Mouse (Mus musculus) heart, embryonic 13.5 days (tissue): ENCODE measurements at regions not wholly inside any gene's neighbourhood (a gene's known extent, or its start where the extent isn't known, plus 50 kb on each side); places are given as distances from the start of the nearest gene placed in this dataset.

Experiments
- ATAC-seq: fragments of 200-750 bp; cut with Nextera tagmentation; 2 replicates; pipeline ENCODE4 v1.8.0; 2017; ENCODE audit warnings: moderate TSS enrichment; ENCODE audit not compliant: insufficient number of reproducible peaks, low FRiP score, low TSS enrichment; ENCODE audit errors: extremely low read depth
- H3K27ac ChIP-seq: fragments of 300-500 bp; sonication (generic); replicated peaks from 2 replicates; pipeline ENCODE4 v1.5.1; 2015; ENCODE audit warnings: moderate library complexity, mild to moderate bottlenecking, inconsistent platforms
- H3K27me3 ChIP-seq: fragments of 300-500 bp; sonication (generic); replicated peaks from 2 replicates; pipeline ENCODE4 v1.6.1; 2015; ENCODE audit warnings: mild to moderate bottlenecking, inconsistent platforms
- H3K36me3 ChIP-seq: fragments of 300-500 bp; sonication (generic); 2 replicates; pipeline ENCODE4 v1.6.1; 2015; ENCODE audit warnings: mild to moderate bottlenecking, inconsistent platforms
- H3K4me1 ChIP-seq: fragments of 300-500 bp; sonication (generic); 2 replicates; pipeline ENCODE4 v1.6.1; 2015; ENCODE audit warnings: inconsistent platforms
- H3K4me2 ChIP-seq: fragments of 300-500 bp; sonication (generic); 2 replicates; pipeline ENCODE4 v1.6.1; 2015; ENCODE audit warnings: inconsistent platforms, mild to moderate bottlenecking, moderate library complexity
- H3K4me3 ChIP-seq: fragments of 300-500 bp; sonication (generic); 2 replicates; pipeline ENCODE4 v1.5.1; 2015; ENCODE audit warnings: moderate library complexity, mild to moderate bottlenecking, inconsistent platforms
- H3K9ac ChIP-seq: fragments of 300-500 bp; sonication (generic); 2 replicates; pipeline ENCODE4 v1.6.1; 2015; ENCODE audit warnings: inconsistent platforms, mild to moderate bottlenecking, moderate library complexity
- H3K9me3 ChIP-seq: fragments of 300-500 bp; sonication (generic); 2 replicates; pipeline ENCODE4 v1.6.1; 2016; ENCODE audit warnings: inconsistent platforms
- WGBS: fragments of 180-500 bp; shearing (Covaris S2); methylation state at CpG from one replicate; pipeline ENCODE4 v1.1.7; 2015; ENCODE audit warnings: mixed read lengths; 5-methylcytosine and 5-hydroxymethylcytosine counted together

GRCm38 (mm10) chr9:61491131-61491712 is 119.1 kb downstream of the Tle3 start:
- WGBS = 26% methylated on average over 6 of the region's 6 CpGs
- ATAC-seq = no peak

DNA sequence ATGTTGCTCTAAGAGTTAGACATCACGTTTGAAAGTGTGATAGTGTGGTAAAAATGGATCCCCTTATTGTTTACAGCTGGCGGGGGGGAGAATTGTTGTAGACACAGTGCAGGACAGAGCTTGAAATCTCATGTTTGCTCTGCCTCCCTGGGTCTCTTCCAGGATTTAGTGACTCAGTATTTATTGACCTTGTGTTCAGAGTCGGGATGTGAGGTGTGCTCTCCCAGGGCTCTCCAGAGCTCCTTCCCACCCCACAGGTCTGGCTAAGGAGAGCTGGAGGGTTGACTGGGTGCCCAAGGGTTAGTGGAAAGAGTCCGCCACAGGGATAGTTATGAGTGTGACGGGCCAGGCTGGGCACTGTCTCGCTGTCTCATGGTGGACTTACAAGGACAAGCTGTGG is 117.8 kb downstream of the Tle3 start:
- H3K27ac ChIP-seq = no peak overlapping the region
- no peaks in the 10 kb centered on the region for H3K4me1 ChIP-seq
- H3K27me3 ChIP-seq = peaks cover 81% of the 10 kb centered on the region
- H3K9ac ChIP-seq = no peak overlapping the region
- H3K4me3 ChIP-seq = no peak overlapping the region
- no peaks in the 10 kb centered on the region for H3K36me3 ChIP-seq
- WGBS = 64% methylated on average over 6 of the region's 6 CpGs
- H3K9me3 ChIP-seq = no peaks in the 10 kb centered on the region
- H3K4me2 ChIP-seq = no peak overlapping the region
- no peak for ATAC-seq

More at GRCm38 (mm10) chr9:61491131-61491712, 119.1 kb downstream of the Tle3 start:
- Histone ChIP-seq H3K9ac (no peak overlapping the region), H3K36me3 (no peaks in the 10 kb centered on the region), H3K4me2 (no peak overlapping the region), H3K9me3 (no peaks in the 10 kb centered on the region), H3K27ac (no peak overlapping the region), H3K4me3 (no peak overlapping the region), H3K27me3 (peaks cover 75% of the 10 kb centered on the region), H3K4me1 (no peaks in the 10 kb centered on the region)

DNA sequence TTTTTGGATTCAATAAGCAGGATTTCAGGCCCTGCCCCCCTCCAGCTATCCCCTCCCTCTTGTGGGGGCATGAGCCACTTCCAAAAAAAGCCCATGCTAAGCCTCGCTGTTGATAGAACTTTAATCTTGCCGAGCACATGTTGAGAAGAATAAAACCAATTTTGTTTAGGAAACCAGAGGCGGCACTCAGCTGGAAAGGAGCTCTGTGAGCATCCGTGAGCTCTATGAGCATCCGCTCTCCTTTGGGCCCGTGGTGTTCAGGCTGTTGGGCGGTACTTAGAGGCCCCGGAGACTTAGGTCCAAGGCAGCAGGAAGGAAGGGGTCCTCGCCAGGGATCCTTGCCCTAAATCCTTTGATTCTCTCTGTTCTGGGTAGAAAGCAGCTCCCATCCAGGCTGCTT is 117.0 kb downstream of the Tle3 start:
- no peak for ATAC-seq
- H3K4me2 ChIP-seq = no peak overlapping the region
- H3K9me3 ChIP-seq = no peaks in the 10 kb centered on the region
- no peak overlapping the region for H3K4me3 ChIP-seq
- H3K27ac ChIP-seq = no peak overlapping the region
- peaks cover 84% of the 10 kb centered on the region for H3K27me3 ChIP-seq
- no peaks in the 10 kb centered on the region for H3K4me1 ChIP-seq
- WGBS = 36% methylated on average over 9 of the region's 9 CpGs
- no peak overlapping the region for H3K9ac ChIP-seq
- no peaks in the 10 kb centered on the region for H3K36me3 ChIP-seq

DNA sequence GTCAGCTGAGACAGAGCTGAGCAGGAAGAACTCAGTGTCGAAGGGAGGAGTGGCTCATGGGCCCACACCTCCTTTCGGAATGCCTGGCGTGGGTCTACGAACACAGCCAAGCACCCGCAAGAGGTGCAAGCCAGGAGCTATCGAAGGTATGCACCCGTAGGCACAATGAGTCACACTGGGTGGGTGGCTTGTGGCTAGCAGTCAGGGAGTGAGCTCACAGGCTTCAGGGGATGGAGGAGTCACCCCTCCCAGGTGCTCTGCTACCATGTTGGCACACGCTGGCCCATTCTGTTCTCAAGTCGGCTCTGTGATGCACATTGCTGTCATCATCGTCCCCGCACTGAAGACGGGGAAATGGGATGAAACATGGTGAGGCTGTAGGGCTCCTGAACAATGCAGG is 115.7 kb downstream of the Tle3 start:
- no peaks in the 10 kb centered on the region for H3K36me3 ChIP-seq
- H3K27ac ChIP-seq = no peak overlapping the region
- no peak overlapping the region for H3K4me2 ChIP-seq
- ATAC-seq = no peak
- H3K27me3 ChIP-seq = peaks cover 80% of the 10 kb centered on the region
- no peaks in the 10 kb centered on the region for H3K4me1 ChIP-seq
- no peak overlapping the region for H3K4me3 ChIP-seq
- 78% methylated on average over 12 of the region's 12 CpGs for WGBS
- H3K9ac ChIP-seq = no peak overlapping the region
- no peaks in the 10 kb centered on the region for H3K9me3 ChIP-seq

- Histone ChIP-seq H3K4me2 (no peak overlapping the region), H3K27ac (no peak overlapping the region), H3K4me1 (no peaks in the 10 kb centered on the region), H3K27me3 (peaks cover 85% of the 10 kb centered on the region), H3K36me3 (no peaks in the 10 kb centered on the region), H3K9ac (no peak overlapping the region), H3K4me3 (no peak overlapping the region), H3K9me3 (no peaks in the 10 kb centered on the region)
- no peak for ATAC-seq
- 64% methylated on average over 7 of the region's 7 CpGs for WGBS
Observed at GRCm38 (mm10) chr9:61487146-61487545, 115.0 kb downstream of the Tle3 start.

DNA sequence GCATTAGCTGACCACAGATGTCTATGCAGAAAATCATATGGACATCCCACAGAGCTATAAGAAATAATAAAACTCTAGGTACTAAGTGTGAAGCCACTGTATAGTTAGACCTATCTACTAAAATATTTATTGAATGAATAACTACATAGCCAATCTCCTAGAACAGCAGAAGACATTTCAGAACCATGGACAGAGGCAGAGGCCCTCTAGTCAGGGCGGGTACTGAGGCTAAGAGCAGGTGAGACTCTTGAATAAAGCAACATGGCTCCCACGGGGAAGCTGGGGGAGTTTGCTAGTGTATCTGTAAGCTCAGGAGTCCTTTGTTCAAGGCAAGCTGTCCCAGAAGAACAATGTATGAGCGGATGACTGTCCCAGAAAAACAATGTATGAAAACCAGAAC is 112.2 kb downstream of the Tle3 start:
- no peak overlapping the region for H3K4me2 ChIP-seq
- no peaks in the 10 kb centered on the region for H3K9me3 ChIP-seq
- H3K27me3 ChIP-seq = peaks cover 77% of the 10 kb centered on the region
- WGBS = 22% methylated on average over 3 of the region's 3 CpGs
- no peak for ATAC-seq
- no peak overlapping the region for H3K9ac ChIP-seq
- no peak overlapping the region for H3K4me3 ChIP-seq
- H3K36me3 ChIP-seq = no peaks in the 10 kb centered on the region
- no peak overlapping the region for H3K27ac ChIP-seq
- no peaks in the 10 kb centered on the region for H3K4me1 ChIP-seq

DNA sequence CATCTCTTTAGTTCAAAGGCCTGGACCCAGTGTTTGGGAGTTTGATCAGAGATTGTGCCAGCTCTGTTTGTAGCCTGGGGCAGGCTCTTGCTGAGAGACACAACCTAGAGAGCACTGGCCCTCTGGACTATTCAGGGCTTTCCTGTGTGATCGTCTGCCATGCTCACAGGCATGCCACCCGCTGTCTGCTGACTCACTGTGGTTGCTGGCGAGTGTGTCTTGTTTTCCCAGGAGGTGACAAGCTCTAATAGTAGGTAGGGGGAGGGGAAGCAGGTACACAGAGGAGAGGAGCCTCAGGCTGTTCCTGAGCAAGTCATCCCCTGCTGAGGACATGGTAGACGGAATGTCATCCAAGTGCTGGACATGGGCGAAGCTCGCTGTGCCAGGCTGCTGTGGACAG is 107.5 kb downstream of the Tle3 start:
- Histone ChIP-seq H3K27ac (no peak overlapping the region), H3K9me3 (no peaks in the 10 kb centered on the region), H3K4me2 (no peak overlapping the region), H3K4me3 (no peak overlapping the region), H3K4me1 (no peaks in the 10 kb centered on the region), H3K9ac (no peak overlapping the region), H3K36me3 (no peaks in the 10 kb centered on the region), H3K27me3 (peaks cover 59% of the 10 kb centered on the region)
- 40% methylated on average over 6 of the region's 6 CpGs for WGBS
- no peak for ATAC-seq

- whole genome bisulfite sequencing = 37% methylated on average over 9 of the region's 9 CpGs
- Histone ChIP-seq H3K36me3 (no peaks in the 10 kb centered on the region), H3K4me1 (no peaks in the 10 kb centered on the region), H3K9me3 (no peaks in the 10 kb centered on the region), H3K4me3 (no peak overlapping the region), H3K27me3 (peaks cover 64% of the 10 kb centered on the region), H3K4me2 (no peak overlapping the region), H3K9ac (no peak overlapping the region), H3K27ac (no peak overlapping the region)
- ATAC-seq = no peak
Observed at GRCm38 (mm10) chr9:61478862-61479261, 106.7 kb downstream of the Tle3 start.

- 60% methylated on average over 4 of the region's 4 CpGs for WGBS
Observed at GRCm38 (mm10) chr9:61476351-61476750, 104.2 kb downstream of the Tle3 start.

DNA sequence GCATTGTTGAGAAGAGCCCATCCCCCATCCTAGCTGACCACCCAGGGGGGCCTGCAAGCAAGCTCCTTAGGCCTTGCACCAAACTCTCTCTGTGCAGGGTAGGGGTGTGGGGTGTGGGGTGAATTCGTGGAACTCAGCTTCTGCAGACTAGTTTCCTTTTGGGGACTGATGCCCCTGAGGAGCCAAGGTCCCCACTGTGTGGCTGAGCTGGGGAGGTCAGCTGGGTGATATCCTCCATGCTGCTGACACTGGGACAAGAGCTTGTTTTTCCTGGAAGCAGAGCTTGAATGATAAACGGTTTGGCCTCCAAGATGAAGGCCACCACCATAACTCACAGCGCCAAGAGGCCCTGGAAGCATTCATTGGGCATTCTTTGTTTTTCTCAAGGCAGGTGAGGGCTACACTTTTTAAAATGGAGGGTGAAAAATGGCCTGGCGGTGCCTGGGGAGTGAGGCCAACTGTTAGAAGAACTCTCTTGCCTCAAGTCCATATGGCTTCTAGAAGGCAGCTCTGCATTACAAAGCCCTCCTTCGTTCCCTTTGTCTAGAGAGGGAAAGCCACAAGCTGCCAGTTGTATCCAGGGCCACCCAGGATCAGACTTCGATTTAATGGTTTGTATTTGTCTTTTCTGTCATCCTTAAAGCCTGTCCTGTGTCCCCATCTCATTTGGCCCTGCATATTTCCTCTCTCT is 98.8 kb downstream of the Tle3 start:
- Histone ChIP-seq H3K9me3 (peaks cover 4% of the 10 kb centered on the region), H3K4me2 (no peak overlapping the region), H3K4me1 (no peaks in the 10 kb centered on the region), H3K4me3 (no peak overlapping the region), H3K36me3 (no peaks in the 10 kb centered on the region), H3K9ac (no peak overlapping the region), H3K27me3 (peaks cover 28% of the 10 kb centered on the region), H3K27ac (no peak overlapping the region)
- 43% methylated on average over 6 of the region's 6 CpGs for WGBS
- ATAC-seq = no peak

More at GRCm38 (mm10) chr9:61476351-61476750, 104.2 kb downstream of the Tle3 start:
- no peaks in the 10 kb centered on the region for H3K9me3 ChIP-seq
- H3K4me3 ChIP-seq = no peak overlapping the region
- H3K4me2 ChIP-seq = no peak overlapping the region
- H3K36me3 ChIP-seq = no peaks in the 10 kb centered on the region
- ATAC-seq = no peak
- H3K4me1 ChIP-seq = no peaks in the 10 kb centered on the region
- H3K27ac ChIP-seq = no peak overlapping the region
- no peak overlapping the region for H3K9ac ChIP-seq
- H3K27me3 ChIP-seq = peaks cover 59% of the 10 kb centered on the region

- Histone ChIP-seq H3K36me3 (no peaks in the 10 kb centered on the region), H3K9ac (no peak overlapping the region), H3K4me2 (no peak overlapping the region), H3K4me3 (no peak overlapping the region), H3K9me3 (peaks cover 15% of the 10 kb centered on the region), H3K27me3 (peaks cover 23% of the 10 kb centered on the region), H3K27ac (no peak overlapping the region), H3K4me1 (no peaks in the 10 kb centered on the region)
- 58% methylated on average over 11 of the region's 11 CpGs for WGBS
- no peak for ATAC-seq
Observed at GRCm38 (mm10) chr9:61468897-61469509, 96.8 kb downstream of the Tle3 start.
